Mouse (Mus musculus): ENCODE data around the gene Tmcc2.

Gene Tmcc2

DNA sequence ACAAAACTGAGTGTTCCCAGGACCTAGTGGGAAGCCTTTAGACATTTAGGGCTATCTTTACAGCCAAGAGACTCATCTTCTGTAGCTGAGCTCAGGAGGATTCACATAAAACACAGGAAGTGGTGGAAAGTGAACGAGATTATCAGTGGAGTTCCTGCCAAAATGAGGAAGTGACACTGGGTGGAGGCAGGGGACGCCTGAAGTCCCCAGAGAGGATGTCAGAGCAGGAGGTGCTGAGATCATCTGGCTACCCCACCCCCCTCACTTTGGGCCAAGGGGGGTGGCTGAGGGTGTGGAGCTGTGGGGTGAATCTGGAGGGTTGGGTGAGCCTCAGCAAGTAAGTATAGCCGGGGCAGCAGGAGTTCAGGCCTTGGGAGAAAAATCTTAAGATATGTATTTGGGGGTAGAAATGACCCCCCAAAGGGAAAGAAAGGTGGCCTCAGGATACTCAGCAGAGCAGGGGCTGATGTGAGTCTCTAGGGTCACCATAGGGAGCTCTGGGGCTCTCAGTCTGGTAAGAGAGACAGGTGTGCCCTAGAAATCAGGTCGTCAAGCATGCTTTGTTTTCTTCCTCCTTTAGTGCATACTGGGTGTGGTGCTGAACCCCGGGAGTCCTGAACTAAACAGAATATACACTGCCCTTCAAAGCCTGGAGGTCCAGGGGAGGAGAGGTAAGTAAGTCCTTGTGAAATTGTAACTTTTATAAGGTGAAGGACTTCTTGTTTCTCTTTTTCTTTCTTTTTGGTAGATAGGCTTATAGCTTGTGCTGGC lies 49.2 kb downstream of the Tmcc2 start:
- peak; percentile 84 for DNase-seq (ENCODE audit: low read depth)

DNA sequence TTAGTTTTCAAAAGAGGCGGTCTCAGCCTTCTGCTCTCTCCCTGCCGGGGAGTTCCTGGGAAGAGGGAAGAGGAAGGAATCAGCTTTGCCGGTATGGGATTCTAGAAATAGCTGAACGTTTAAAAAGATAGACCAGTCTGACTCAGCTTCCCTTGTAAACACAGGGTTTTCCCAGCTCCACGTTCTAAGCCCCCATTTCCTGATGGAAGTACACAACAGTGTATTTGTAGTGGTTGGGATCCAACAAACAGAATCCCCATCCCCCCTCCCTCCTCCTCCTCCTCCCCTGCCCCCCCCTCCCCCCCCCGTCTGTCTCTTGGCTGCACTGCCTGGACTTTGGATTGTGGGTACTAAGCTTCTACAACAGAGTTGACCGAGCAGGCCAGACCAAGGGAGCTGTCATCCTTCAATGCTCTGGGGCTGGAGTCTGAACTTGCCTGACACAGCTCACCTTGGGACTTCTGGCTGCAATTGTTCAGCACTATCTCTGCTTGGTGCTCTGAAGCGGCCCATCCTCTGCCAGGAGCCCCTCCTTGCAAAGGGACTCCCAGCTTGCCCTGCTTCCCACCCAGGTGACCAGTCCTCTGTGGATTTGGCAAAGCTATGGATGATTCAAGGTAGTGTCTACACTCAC lies 52.9 kb downstream of the Tmcc2 start:
- no peak for DNase-seq (ENCODE audit: low read depth)

DNA sequence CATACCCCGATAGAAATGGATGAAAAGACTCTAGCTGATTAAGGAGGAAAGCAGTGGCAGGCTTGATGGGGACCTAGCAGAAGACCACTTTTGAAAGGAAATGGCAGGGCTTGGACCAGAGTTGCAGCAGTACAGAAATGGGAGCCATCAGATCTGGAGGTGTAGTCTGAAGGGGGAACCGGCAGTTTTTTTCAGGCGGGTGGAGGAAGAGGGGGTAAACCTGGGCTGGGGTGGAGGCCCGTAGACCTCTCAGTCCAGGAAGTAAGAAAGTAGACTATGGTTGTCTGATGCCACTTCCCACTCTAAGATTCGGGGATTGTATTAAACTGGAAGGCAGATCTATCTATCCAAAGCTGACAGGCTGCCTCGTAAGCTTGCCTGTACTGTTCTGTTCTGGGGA lies 54.2 kb downstream of the Tmcc2 start:
- no peak for DNase-seq (ENCODE audit: low read depth)

DNA sequence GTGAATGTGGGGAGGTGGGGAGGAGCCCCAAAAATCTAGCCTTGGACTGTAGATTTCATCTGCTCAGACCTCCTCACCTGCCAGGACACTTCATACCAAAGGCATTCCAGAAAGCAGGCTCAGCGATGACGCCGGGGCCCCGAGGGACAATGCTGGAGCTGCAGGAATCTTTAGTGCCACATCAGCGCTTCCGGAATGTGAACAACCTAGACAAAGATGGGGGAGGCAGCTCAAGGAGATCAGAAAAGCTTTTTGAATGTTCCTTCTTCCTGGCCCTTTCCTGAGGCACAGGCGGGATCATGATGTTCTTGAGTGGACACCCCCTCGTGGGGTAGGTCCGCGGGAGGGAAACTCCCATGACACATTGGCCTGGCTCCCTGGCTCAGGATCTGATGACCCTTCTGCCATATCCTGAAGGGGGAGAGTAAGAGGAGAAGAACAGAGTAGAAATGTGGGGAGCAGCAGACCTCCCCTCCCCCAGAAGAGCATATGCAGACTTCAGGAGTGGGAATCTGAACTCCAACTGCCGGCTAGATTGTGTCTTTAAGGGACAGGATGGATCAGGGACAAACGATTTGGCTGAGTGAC lies 55.6 kb downstream of the Tmcc2 start:
- DNase-seq (ENCODE audit: low read depth) = no peak

DNA sequence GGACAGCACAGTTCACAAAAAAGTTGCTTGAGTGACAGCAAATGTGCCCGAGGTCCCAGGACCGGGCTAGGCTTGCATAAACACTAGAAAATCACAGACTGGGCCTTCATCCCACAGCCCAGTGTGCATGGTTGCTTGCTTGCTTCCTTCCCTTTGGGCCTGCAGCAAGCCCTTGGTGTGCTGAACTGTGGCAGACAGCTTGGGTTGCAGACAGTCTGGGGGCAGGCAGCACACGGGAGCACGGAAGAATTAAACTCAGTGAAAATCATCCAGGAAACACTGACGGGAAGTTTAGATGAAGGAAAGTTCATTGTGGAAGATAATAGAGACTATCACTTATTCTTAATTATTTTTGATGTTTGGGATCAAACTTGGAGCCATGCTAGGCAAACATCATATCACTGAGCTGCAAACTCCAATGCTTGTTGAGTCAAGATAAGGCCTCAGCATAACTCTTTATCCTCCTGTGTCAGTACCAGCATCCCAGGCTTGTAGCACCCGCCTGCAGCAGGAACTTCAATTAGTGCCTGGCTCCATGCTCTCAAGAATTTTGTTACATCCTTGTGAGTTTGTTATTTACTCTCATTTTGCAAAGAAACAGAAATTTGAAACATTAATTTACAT lies 56.8 kb downstream of the Tmcc2 start:
- no peak for DNase-seq (ENCODE audit: low read depth)

DNA sequence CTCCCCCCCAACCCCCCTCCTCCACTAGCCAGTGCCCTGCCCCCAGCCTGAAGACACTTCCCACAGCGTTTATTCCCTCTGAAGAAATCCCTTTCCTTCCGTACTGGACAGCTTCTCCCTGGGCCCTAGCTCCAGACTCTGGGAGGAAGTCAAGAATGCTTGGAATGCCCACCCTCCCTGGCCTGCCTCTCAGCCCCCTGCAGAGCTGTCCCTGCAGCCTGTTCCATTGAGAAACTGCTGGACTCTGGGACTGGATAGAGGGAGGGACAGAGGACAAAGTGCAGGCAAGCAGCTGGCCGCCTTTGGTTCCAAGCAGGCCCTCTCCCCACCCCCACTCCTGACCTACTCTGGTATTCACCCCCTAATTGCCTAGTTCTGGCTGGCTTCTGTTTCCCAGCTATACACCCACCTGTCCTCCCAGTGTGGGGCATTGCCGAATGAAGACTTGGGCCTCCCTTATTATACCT lies 57.4 kb downstream of the Tmcc2 start:
- DNase-seq (ENCODE audit: low read depth) = no peak

DNA sequence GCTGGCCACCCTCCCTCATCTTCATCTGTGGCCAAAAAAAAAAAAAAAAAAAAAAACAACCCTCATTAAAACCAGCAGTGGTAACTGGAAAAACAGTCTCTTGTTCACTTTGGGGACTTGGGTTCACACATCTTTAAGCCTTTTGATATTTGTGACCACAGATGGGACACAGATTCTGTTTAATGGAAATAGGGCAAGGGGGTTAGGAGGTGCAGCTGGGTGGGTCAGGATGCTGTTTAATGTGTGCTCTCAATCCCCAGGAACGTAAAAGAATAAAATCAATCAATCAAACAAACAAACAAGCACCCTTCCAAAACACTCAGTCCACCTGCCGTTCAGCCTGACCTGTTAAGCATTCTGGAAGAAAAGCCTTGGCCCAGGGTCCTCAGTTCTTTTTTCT lies 57.9 kb downstream of the Tmcc2 start:
- no peak for DNase-seq (ENCODE audit: low read depth)

DNA sequence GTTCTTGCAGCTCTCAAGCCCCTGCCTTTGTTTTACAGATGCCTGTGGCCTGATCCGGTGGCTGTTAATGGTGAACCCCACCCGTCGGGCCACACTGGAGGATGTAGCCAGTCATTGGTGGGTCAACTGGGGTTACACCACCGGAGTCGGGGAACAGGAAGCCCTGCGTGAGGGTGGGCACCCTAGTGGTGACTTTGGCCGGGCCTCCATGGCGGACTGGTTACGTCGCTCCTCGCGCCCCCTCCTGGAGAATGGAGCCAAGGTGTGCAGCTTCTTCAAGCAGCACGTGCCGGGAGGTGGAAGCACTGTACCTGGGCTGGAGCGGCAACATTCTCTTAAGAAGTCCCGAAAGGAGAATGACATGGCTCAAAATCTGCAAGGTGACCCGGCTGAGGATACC lies 59.8 kb downstream of the Tmcc2 start:
- no peak for DNase-seq (ENCODE audit: low read depth)

DNA sequence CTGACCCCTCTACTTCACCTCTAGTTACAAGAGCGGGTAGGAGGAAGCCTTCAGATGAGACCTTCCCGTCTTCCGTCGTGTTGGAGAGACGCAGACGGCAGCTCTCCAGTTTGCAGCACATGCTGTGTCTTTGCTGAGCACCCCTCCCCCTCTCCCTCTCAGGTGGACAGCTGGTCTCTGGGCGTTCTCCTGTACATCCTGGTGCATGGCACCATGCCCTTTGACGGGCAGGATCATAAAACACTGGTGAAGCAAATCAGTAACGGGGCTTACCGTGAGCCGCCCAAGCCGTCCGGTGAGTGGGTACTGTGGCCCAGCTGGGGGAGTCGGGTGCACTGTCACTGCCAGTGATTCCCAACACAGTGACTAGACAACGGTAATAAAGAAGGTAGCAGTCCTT lies 60.7 kb downstream of the Tmcc2 start:
- no peak for DNase-seq (ENCODE audit: low read depth)

DNA sequence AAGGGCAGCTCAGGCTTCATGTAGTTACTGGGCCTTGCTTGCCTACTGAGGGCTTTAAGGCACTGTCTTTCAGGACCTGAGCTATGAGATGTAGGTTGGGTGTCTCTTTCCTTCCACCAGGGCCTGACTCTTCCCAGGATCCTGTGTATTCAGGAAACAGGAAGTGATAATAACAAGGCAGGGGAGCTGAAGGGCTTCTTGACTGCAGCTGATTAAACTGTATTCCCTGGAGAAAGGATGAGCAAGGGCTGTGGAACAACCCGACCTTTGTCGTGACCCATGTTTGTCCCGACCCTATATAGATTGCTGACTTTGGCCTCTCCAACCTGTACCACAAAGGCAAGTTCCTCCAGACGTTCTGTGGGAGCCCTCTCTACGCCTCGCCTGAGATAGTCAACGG lies 61.4 kb downstream of the Tmcc2 start:
- DNase-seq (ENCODE audit: low read depth) = no peak

DNA sequence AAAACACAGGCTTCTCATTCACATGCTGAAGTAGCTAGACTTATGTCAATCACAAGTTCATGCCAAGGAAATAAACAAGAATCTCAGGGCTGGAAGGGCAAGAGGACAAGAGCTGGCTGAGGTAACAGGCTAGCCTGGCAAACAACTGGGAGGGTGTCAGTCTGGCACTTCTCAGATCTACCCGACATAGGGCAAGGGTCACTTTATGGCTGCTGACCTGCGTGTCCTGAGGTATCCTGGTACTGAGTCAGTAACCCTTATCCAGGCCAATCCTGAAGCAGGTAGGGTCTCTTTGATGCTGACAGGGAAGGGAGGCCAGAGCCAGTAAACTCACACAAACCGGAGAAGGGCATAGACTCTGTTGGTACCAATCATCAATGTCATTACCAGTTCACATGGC lies 62.5 kb downstream of the Tmcc2 start:
- DNase-seq (ENCODE audit: low read depth) = no peak

DNA sequence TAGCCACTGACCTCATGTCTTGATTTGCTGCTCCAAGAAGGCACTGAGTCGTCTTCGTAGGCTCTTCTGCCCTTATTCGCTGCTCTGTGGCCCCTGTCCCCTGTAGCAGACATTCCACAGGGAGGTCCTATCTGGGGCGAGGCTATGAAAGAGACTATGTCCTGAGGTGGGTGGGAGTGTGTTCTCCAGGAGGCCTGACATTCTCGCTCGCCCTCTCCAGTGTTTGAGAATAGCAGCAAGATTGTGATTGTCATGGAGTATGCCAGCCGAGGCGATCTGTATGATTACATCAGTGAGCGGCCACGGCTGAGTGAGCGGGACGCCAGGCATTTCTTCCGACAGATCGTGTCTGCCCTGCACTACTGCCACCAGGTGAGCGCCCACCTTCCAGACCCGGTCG lies 63.6 kb downstream of the Tmcc2 start:
- no peak for DNase-seq (ENCODE audit: low read depth)

DNA sequence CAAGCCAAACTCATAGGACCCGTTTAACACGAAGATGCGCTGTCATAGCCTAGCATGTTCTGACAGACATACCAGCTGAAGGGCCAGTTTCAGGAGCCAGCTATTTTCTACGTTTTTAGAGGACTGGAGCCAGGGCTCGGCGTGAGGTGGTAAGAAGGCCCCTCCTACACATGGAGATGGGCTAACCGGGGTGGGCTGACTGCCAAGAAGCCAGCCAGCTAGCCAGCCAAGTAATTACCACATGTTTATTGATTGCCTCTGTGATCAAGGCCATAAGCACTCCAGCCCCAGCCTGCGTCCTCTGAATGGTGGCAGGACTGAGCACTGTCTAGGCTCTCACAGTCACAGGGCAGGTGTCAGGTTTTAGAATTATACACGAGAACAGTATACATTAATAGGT lies 64.3 kb downstream of the Tmcc2 start:
- DNase-seq (ENCODE audit: low read depth) = no peak

DNA sequence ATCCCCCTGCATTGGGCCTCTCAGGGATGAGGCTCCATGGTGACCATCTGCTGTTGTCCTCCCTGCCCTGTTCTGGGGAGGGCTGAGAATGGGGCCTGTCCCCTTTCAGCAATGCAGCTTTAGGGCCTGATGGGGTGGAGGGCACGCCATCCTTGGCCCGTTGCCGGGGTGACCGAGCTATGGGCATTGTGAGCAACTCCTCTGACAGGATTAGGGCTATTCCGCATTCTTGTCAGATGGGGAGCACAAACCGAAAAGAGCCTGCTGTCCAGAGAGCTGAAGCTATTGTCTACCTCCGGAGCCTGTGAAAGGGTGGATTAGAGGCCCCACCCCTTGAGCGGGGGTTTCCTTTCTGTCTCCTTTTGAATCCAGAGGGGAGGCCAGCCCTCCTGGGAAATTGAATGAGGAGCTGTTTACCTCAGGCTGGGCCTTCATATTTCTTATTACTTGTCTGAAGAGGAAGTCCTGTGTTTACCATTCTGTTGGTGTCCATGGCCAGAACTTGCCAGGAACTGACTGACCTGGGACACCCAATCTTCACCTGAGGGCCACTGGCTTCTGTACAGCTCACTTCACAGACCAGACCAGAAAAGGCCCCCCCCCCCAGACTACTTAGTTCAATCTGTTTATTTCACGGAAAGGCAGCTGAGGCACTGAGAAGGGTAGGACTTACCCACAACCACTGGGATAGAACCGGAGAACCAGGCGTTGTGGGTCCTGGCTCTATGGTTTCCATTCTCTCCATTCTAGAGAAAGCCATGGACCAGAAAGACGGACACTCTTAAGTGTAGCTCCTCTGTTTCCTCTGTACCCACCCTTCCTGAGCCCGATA lies 68.2 kb downstream of the Tmcc2 start:
- no peak for DNase-seq (ENCODE audit: low read depth)

DNA sequence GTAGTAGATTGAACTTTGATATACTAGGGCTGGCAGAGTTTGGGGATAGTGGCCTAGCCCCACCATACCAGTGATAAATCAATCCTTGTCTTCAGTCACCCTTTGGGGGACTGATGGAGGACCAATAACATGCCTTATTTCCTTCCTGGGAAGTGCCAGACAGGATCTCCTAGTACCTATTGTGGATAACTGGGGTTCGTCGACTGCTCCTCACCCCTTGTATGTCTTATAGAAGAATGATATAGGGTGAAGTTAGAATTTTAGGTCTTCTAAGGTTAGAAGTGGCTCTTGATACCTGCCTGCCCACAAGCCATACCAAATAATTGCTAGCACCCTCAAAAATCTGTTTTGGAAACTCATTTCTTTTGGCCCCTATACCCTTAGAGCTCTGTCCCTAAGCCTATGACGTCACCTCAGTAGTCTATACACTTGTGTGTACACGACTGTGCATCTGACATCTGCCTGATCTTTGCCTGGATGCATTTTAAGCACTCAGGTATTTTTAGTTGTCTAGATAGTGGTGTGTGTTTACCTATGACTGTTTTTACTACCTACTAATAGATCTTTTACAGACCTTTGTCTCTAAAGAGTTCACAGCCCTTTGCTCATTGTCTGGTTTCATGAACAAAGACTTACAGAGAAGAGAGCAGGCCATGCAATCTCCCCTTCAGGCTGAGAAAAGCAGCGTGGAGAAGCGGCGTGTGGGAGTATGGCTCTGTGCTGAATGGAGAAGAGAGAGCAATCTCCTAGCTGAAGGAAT lies 69.1 kb downstream of the Tmcc2 start:
- no peak for DNase-seq (ENCODE audit: low read depth)

DNA sequence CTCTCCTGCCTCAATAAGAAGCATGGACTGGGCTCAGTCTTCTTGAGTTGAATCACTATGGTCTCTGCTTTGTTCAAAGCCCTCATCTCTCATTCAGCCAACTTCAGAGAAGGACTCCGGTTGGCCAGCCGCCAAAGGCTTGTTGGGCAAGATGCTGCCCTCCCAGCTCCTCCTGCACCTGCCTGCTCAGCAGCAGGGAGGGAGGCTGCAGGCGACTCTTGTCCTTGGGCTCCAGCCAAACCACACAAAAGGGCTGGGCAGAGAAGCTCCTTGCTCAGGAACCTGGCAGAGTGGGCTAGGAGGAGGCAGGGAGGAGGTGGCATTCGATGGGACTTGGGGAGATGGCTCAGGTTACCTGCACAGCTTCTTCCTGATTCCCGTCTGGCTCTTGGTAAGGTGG lies 71.8 kb downstream of the Tmcc2 start:
- no peak for DNase-seq (ENCODE audit: low read depth)

DNA sequence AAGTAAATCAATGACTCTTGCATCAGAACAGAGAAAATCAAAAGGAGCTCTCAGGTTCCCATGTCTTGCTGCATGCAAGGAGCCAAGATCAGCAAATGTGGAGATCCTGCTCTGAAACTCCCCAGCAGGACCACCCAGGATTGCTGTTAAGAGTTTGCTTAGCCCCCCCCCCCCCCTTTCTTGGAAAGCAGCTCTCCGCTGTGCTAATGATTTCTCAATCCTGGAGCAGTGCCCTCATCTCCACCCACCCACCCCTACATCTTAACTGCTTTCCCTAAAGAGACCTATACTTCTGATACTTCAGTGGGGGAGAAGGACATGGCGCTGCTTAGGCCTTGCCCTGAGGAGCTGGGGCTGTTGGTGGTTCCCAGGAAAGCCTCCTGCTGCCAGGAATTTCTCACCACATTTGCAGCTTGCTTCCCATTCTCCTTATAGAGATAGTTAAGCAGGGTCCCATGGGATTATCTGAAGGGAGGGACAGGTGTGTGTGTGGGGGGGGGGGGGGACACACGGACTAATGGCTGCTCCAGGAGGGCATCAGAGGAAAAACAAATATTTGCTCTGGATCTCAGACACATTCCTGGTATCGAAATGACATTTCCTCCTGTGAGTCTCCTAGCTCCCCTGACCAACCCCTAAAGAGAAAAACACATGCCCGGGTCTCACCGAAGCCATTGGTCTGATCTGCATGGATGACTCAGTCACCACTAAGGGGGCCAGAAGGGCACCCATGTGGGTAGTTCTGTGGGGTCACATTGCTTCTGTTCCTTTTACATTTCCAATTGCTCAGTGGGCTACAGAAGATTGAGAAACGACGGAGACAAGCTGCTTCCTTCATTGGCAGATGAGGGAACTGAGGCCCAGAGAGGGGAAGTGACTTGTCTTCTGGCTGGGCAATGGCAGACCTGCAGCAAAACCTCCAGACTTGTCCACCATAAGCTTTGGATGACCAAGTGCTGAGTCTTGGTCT lies 72.9 kb downstream of the Tmcc2 start:
- DNase-seq (ENCODE audit: low read depth) = no peak

DNA sequence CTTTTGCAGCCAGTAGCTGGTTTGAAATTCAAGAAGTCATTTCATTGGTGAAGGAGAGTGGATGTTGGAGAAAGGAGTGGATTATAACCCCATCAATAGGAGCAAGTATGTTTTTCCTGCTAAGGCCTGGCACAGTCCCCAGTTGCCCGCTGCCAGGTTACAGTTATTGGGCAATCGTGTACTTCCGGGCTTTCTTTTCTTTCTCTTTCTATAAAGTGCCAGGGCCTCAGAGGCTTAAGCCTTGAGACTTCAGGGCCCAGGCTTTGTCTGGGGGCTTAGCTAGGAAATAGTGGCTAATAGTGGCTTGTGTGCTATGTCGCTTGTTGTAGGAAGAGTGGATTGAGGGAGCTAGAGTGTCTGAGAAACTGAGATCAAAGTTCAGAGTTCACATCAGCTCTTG lies 73.7 kb downstream of the Tmcc2 start:
- peak; percentile 49 for DNase-seq (ENCODE audit: low read depth)

DNA sequence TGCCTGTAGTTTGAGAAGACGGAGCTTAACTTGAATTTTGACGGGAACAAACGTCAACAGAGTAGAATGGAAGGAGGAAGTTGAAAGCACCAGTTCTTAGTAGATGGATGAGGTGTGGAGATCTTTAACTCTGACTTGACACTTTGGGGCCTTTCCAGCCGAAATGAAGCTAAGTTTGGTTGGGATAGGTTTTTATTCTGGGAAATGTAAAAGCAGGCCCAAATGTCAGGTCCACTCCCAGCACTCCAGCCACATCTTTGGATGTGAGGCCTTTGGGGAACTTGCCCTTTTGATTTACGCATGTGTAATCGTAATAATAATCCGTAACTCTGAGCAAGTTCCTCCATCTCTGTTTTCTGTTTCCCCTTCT lies 74.5 kb downstream of the Tmcc2 start:
- DNase-seq (ENCODE audit: low read depth) = no peak
